Mouse (Mus musculus): Measurements from ENCODE around the gene Ccng2. TPM values are rescaled to one million over a fixed set of nuclear protein-coding genes. Genes with fewer than 3 reads are reported as not detected.

Ccng2 gene
- polyA plus RNA-seq, 1 experiment = 5.5 TPM

- no peaks in the 10 kb centered on the region for H3K36me3 ChIP-seq (ENCODE audit: control insufficient read depth, insufficient read depth, low read length)
- no peaks in the 10 kb centered on the region for H3K4me1 ChIP-seq (ENCODE audit: control insufficient read depth, insufficient read depth, low read length)
- no peaks in the 10 kb centered on the region for H3K27me3 ChIP-seq (ENCODE audit: control insufficient read depth, insufficient read depth, low read length)
- TF ChIP-seq POLR2A (IDR thresholded peaks at IDR 0.05; ENCODE audit: control insufficient read depth, low read depth, low read length) = no peak
- TF ChIP-seq CTCF (IDR thresholded peaks at IDR 0.05; ENCODE audit: control insufficient read depth, insufficient read depth, insufficient replicate concordance, low read depth, low read length) = no peak
- no peak overlapping the region for H3K4me3 ChIP-seq (ENCODE audit: control insufficient read depth, low read depth, low read length)
- H3K27ac ChIP-seq (ENCODE audit: control insufficient read depth, insufficient read depth, low read depth, low read length) = no peak overlapping the region
Measured at GRCm38 (mm10) chr5:93297311-93297710, 30.3 kb downstream of the Ccng2 start.

DNA sequence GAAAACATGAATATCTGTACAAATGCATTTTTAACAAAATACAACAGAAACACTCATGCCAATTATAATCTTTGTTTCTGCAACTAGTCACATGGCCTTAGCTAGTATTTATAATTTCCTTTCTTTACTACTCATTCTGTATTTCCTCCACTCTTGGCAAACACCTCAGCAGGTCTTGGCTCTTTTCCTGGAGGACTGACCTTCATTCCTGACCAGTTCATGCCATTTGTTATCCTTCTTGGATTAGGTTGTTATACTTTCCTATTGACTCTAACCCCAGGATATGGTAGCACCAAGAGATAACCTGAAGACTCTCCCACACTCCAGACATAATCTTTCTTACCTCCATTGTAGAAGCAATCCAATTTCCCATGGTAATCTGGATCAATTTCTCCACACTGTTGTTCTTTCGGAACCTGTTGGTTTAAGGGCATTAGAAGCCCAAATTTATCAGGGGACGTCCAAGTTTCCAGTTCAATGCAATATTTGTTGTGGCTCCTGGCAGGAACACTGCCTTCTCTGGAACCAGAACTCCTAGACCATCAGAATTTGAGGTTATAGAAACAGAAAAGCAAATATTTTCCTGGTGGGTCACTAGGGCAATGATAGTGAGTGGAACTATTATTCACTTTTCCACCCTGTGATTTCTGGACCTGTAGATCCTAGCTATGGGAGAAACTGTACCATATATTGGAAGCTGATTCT, 38.2 kb downstream of the Ccng2 start:
- no peak overlapping the region for H3K4me3 ChIP-seq (ENCODE audit: control insufficient read depth, low read depth, low read length)
- no peaks in the 10 kb centered on the region for H3K36me3 ChIP-seq (ENCODE audit: control insufficient read depth, insufficient read depth, low read length)
- TF ChIP-seq POLR2A (IDR thresholded peaks at IDR 0.05; ENCODE audit: control insufficient read depth, low read depth, low read length) (no peak), CTCF (IDR thresholded peaks at IDR 0.05; ENCODE audit: control insufficient read depth, insufficient read depth, insufficient replicate concordance, low read depth, low read length) (no peak)
- no peaks in the 10 kb centered on the region for H3K27me3 ChIP-seq (ENCODE audit: control insufficient read depth, insufficient read depth, low read length)
- no peak overlapping the region for H3K27ac ChIP-seq (ENCODE audit: control insufficient read depth, insufficient read depth, low read depth, low read length)
- no peaks in the 10 kb centered on the region for H3K4me1 ChIP-seq (ENCODE audit: control insufficient read depth, insufficient read depth, low read length)

GRCm38 (mm10) chr5:93308909-93309308, 41.9 kb downstream of the Ccng2 start:
- no peak for TF ChIP-seq CTCF (IDR thresholded peaks at IDR 0.05; ENCODE audit: control insufficient read depth, insufficient read depth, insufficient replicate concordance, low read depth, low read length)
- no peak for TF ChIP-seq POLR2A (IDR thresholded peaks at IDR 0.05; ENCODE audit: control insufficient read depth, low read depth, low read length)
- H3K4me3 ChIP-seq (ENCODE audit: control insufficient read depth, low read depth, low read length) = no peak overlapping the region
- no peaks in the 10 kb centered on the region for H3K4me1 ChIP-seq (ENCODE audit: control insufficient read depth, insufficient read depth, low read length)
- no peak overlapping the region for H3K27ac ChIP-seq (ENCODE audit: control insufficient read depth, insufficient read depth, low read depth, low read length)
- no peaks in the 10 kb centered on the region for H3K36me3 ChIP-seq (ENCODE audit: control insufficient read depth, insufficient read depth, low read length)
- no peaks in the 10 kb centered on the region for H3K27me3 ChIP-seq (ENCODE audit: control insufficient read depth, insufficient read depth, low read length)

GRCm38 (mm10) chr5:93323320-93324001, 56.4 kb downstream of the Ccng2 start:
- Histone ChIP-seq H3K27me3 (ENCODE audit: control insufficient read depth, insufficient read depth, low read length) (no peaks in the 10 kb centered on the region), H3K27ac (ENCODE audit: control insufficient read depth, insufficient read depth, low read depth, low read length) (no peak overlapping the region), H3K4me3 (ENCODE audit: control insufficient read depth, low read depth, low read length) (no peak overlapping the region), H3K4me1 (ENCODE audit: control insufficient read depth, insufficient read depth, low read length) (no peaks in the 10 kb centered on the region), H3K36me3 (ENCODE audit: control insufficient read depth, insufficient read depth, low read length) (no peaks in the 10 kb centered on the region)
- TF ChIP-seq CTCF (IDR thresholded peaks at IDR 0.05; ENCODE audit: control insufficient read depth, insufficient read depth, insufficient replicate concordance, low read depth, low read length) = no peak
- TF ChIP-seq POLR2A (IDR thresholded peaks at IDR 0.05; ENCODE audit: control insufficient read depth, low read depth, low read length) = no peak

Other genes with a start within 250 kb of the Ccng2 start
- gene Sowahb, start 222.2 kb upstream of the Ccng2 start, polyA plus RNA-seq (2012; rRNA removed) = 0.07 TPM in 1 of 2 replicates, not detected in the other
- gene Sept11, start 173.8 kb upstream of the Ccng2 start, polyA plus RNA-seq (2012; rRNA removed) = 2.6 and 3.4 TPM in 2 replicates
- gene Ccni, start 60.8 kb upstream of the Ccng2 start, polyA plus RNA-seq (2012; rRNA removed) = 138 and 146 TPM in 2 replicates
- gene 2010109A12Rik, start 60.7 kb upstream of the Ccng2 start, polyA plus RNA-seq (2012; rRNA removed) = 4.4 and 8.5 TPM in 2 replicates